Mouse (Mus musculus) lung, embryonic 16.5 days (tissue): Measurements from ENCODE around the gene Ttc7. TPM values are rescaled to one million over a fixed set of nuclear protein-coding genes. Genes with fewer than 3 reads are reported as not detected.

ENCODE experiments used
- ATAC-seq: fragments of 200-750 bp; cut with Nextera tagmentation; 2 replicates; pipeline ENCODE4 v1.8.0; 2017; ENCODE audit warnings: low read depth, mild to moderate bottlenecking, moderate library complexity
- H3K27ac ChIP-seq: fragments of 300-500 bp; sonication (generic); 2 replicates; pipeline ENCODE4 v1.5.1; 2014; ENCODE audit warnings: mild to moderate bottlenecking, control low read depth, low read length
- H3K27me3 ChIP-seq: fragments of 300-500 bp; sonication (generic); 2 replicates; pipeline ENCODE4 v1.6.1; 2014; ENCODE audit warnings: low read depth, low read length, mixed read lengths; ENCODE audit not compliant: control insufficient read depth, insufficient read depth
- H3K36me3 ChIP-seq: fragments of 300-500 bp; sonication (generic); 2 replicates; pipeline ENCODE4 v1.6.1; 2014; ENCODE audit warnings: low read length; ENCODE audit not compliant: control insufficient read depth, insufficient read depth
- H3K4me1 ChIP-seq: fragments of 300-500 bp; sonication (generic); replicated peaks from 2 replicates; pipeline ENCODE4 v1.6.1; 2014; ENCODE audit warnings: low read length, mixed read lengths; ENCODE audit not compliant: control insufficient read depth, insufficient read depth
- H3K4me2 ChIP-seq: fragments of 300-500 bp; sonication (generic); 2 replicates; pipeline ENCODE4 v1.6.1; 2014; ENCODE audit warnings: low read depth, low read length, control low read depth
- H3K4me3 ChIP-seq: fragments of 300-500 bp; sonication (generic); 2 replicates; pipeline ENCODE4 v1.5.1; 2014; ENCODE audit warnings: mild to moderate bottlenecking, low read length, control low read depth
- H3K9ac ChIP-seq: fragments of 300-500 bp; sonication (generic); 2 replicates; pipeline ENCODE4 v1.6.1; 2014; ENCODE audit warnings: low read length, control low read depth
- H3K9me3 ChIP-seq: fragments of 300-500 bp; sonication (generic); 2 replicates; pipeline ENCODE4 v1.6.1; 2016; ENCODE audit warnings: low read length; ENCODE audit not compliant: control insufficient read depth
- WGBS: fragments of 180-500 bp; shearing (Covaris S2); extraction: QIAGEN DNeasy Blood & Tissue Kit; methylation state at CpG from one replicate; pipeline ENCODE4 v1.1.7; 2014; 5-methylcytosine and 5-hydroxymethylcytosine counted together
- polyA plus RNA-seq: library from polyadenylated mRNA; unstranded; fragments of >200 nt; fragmentation: Nextera tagmentation; extraction: Ambion mirVana; gene quantifications from 2 replicates; pipeline ENCODE4 v1.2.1, GENCODE M21; 2015

The Ttc7 gene
- polyA plus RNA-seq, 1 experiment from 2014 or later, result 6.4 TPM

DNA sequence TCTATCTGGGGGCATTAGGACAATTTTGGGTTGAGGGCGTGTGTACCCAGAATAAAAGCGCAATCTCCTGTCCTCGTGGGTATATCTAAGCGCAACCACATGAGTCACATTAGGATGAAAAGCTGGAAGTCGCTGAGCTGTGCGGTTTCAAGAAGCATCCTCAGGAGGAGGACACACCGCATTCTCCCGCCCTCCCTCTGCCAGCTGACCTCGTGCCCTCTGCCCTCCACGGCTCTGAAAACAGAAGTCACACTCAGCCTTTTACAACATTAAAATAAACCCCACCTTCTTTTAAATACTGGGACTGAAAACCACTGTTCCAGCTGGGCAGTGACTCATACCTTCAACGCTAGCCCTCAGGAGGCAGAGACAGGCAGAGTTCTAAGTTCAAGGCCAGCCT, 114.4 kb downstream of the Ttc7 start:
- Histone ChIP-seq H3K4me2 (no peak overlapping the region), H3K9ac (no peak overlapping the region), H3K4me3 (no peak overlapping the region), H3K27me3 (no peaks in the 10 kb centered on the region), H3K9me3 (no peaks in the 10 kb centered on the region), H3K27ac (no peak overlapping the region), H3K4me1 (no peaks in the 10 kb centered on the region), H3K36me3 (no peaks in the 10 kb centered on the region)
- 73% methylated on average over 11 of the region's 11 CpGs for WGBS
- no peak for ATAC-seq

DNA sequence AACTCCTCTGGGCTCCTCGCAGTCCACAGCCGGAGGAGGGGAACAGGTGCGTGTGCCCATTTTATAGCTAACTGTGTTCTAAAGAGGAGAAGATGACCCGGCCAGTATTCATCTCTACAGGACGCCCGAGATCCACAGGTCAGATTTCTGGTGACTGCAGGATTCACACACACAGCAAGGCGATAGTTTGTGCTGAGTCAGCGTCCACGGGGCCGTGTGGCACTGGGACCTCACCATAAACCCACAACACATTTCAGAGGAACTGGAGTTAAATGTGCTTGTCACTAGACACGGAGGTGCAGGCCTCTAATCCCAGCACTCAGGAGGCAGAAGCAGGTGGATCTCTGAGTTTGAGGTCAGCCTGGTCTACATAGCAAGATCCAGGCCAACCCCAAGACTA, 119.8 kb downstream of the Ttc7 start:
- Histone ChIP-seq H3K27me3 (no peaks in the 10 kb centered on the region), H3K4me3 (no peak overlapping the region), H3K36me3 (no peaks in the 10 kb centered on the region), H3K4me1 (no peaks in the 10 kb centered on the region), H3K27ac (no peak overlapping the region), H3K4me2 (no peak overlapping the region), H3K9ac (no peak overlapping the region), H3K9me3 (no peaks in the 10 kb centered on the region)
- WGBS, result 85% methylated on average over 11 of the region's 11 CpGs
- ATAC-seq, result no peak

DNA sequence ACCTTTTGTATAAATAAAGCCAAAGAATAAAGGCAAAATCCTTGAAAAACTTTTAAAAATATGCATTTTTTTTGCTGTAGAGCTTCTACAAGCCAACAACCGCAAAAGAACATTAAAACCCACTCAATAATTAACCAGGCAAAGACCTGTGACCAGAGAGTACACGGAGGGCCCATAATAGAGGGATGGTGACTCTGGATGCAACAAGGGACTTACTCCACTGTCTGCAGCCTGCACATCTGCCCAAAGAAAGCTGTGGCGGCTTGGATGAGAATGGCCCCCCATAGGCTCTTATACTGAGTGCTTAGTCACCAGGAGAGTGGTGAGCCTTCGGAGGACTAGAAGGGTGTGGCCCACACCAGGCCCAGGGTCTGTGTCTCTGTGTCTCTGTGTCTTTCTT, 120.8 kb downstream of the Ttc7 start:
- no peak overlapping the region for H3K27ac ChIP-seq
- no peaks in the 10 kb centered on the region for H3K36me3 ChIP-seq
- no peak overlapping the region for H3K4me3 ChIP-seq
- H3K27me3 ChIP-seq, result no peaks in the 10 kb centered on the region
- WGBS, result 70% methylated on average over 4 of the region's 4 CpGs
- H3K9ac ChIP-seq, result no peak overlapping the region
- no peak for ATAC-seq
- H3K9me3 ChIP-seq, result no peaks in the 10 kb centered on the region
- no peak overlapping the region for H3K4me2 ChIP-seq
- H3K4me1 ChIP-seq, result no peaks in the 10 kb centered on the region

DNA sequence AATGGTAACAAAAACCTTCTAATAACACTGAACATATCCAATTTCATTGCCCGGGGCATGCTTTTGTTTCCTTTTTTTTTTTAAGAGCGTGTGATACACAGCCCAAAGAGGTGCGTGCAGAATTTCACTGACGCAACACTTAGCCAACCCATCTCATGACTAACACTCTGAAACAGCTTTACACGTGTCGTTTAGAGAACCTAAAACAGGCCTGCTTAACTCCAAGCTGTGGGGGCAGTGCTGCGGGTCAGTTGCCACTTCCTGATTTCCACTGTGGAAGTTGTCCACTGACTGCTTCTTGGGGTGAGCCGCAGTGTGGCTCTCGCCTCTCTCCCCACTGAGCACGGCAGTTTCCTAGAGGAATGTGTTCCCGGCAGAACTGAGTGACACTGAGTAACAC, 122.9 kb downstream of the Ttc7 start:
- H3K27me3 ChIP-seq, result no peaks in the 10 kb centered on the region
- H3K9ac ChIP-seq, result no peak overlapping the region
- H3K9me3 ChIP-seq, result no peaks in the 10 kb centered on the region
- H3K27ac ChIP-seq, result no peak overlapping the region
- H3K4me2 ChIP-seq, result no peak overlapping the region
- no peaks in the 10 kb centered on the region for H3K36me3 ChIP-seq
- WGBS, result 63% methylated on average over 11 of the region's 11 CpGs
- ATAC-seq, result no peak
- no peak overlapping the region for H3K4me3 ChIP-seq
- H3K4me1 ChIP-seq, result no peaks in the 10 kb centered on the region

DNA sequence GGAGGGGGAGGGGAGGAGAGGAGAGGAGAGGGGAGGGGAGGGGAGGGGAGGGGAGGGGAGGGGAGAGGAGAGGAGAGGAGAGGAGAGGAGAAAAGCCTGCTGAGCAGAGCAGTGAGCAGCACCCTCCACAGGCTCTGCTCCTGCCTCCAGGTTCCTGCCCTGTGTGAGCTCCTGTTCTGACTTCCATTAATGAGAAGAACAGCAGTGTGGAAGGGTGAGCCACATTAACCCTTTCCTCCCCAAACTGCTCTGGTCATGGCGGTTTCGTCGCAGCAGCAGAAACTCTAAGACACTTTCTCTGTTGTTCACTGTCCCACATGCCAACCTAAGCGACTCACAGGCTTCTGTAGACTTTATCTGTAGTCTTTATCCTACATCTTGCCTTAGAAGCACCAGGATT, 124.0 kb downstream of the Ttc7 start:
- 80% methylated on average over 4 of the region's 4 CpGs for WGBS
- Histone ChIP-seq H3K27me3 (no peaks in the 10 kb centered on the region), H3K9me3 (no peaks in the 10 kb centered on the region), H3K36me3 (no peaks in the 10 kb centered on the region), H3K4me3 (no peak overlapping the region), H3K9ac (no peak overlapping the region), H3K4me1 (no peaks in the 10 kb centered on the region), H3K4me2 (no peak overlapping the region), H3K27ac (no peak overlapping the region)
- ATAC-seq, result no peak

DNA sequence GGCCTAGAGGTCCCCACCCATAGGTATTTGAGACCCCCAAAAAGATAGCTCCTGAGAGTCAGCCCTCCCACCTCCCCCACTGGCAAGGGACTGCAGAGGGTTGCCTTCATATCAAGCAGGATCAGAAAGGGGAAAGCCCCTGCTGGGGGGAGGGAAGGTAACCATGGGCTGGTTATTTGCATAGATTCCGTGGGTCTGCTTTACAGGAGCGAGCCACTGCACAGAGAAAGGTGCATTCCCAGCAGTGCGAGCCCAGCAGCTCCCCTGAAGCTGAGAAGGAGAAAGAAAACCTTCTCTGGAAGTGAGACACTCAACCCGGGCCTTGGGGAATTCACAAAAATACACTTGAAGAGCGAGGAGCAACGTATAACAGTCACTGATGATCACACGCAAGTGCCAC, 135.4 kb downstream of the Ttc7 start:
- Histone ChIP-seq H3K4me2 (no peak overlapping the region), H3K4me1 (no peaks in the 10 kb centered on the region), H3K9ac (no peak overlapping the region), H3K27ac (no peak overlapping the region), H3K4me3 (no peak overlapping the region), H3K27me3 (no peaks in the 10 kb centered on the region), H3K36me3 (no peaks in the 10 kb centered on the region), H3K9me3 (no peaks in the 10 kb centered on the region)
- ATAC-seq, result no peak
- WGBS, result 57% methylated on average over 7 of the region's 7 CpGs

DNA sequence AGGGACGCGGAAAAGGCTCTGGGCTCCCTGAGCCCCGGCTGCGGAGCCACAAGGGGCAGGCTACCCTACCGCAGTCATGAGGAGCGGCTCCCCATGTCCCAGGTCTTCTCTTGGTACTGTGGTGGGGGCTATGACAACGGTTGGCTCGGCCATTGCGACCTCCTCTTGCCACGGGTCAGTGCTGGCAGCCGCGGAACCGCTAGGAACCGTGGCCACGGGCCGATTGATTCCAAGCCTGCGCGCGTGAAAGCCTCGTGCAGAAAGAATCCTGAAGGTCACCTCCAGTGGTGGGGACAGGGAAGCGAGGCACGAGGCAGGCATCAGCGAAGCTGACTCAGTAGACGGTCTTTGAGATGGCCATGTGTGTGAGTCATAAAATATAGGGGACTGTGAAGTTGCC, 144.8 kb downstream of the Ttc7 start, which contains the start of gene Stpg4:
TSS of gene Stpg4 (minus strand) at position 231 of the 400 bp plus-strand sequence.
- no peak within 1 kb of the TSS for H3K4me2 ChIP-seq

DNA sequence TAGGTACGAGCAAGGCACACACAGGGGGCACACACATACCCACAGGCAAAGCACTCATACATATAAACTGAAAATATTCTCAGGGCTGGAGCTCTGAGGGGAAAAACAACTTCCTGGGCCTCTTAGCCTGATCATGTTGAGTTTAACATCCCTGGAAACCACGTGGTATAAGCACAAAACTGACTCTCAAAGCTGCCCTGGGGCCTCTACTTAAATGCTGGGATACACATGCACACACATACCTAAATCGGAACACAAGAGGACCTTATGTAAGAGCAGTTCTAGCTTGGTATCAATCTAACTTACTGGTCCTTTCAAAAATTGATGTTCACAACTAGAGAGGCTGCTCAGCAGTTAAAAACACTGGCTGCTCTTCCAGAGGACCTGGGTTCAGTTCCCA, 146.7 kb downstream of the Ttc7 start:
- H3K4me2 ChIP-seq, result no peak overlapping the region
- H3K4me3 ChIP-seq, result no peak overlapping the region
- no peak for ATAC-seq
- H3K4me1 ChIP-seq, result no peaks in the 10 kb centered on the region
- H3K27me3 ChIP-seq, result no peaks in the 10 kb centered on the region
- H3K36me3 ChIP-seq, result peaks cover 34% of the 10 kb centered on the region
- no peak overlapping the region for H3K27ac ChIP-seq
- no peaks in the 10 kb centered on the region for H3K9me3 ChIP-seq
- 80% methylated on average over 3 of the region's 3 CpGs for WGBS
- no peak overlapping the region for H3K9ac ChIP-seq

More for the DNA sequence above, 144.8 kb downstream of the Ttc7 start, which contains the start of gene Stpg4:
- no peaks in the 10 kb centered on the region for H3K9me3 ChIP-seq
- 55% methylated on average over 24 of the region's 24 CpGs for WGBS
- ATAC-seq, result no peak
- no peak within 1 kb of the TSS for H3K4me3 ChIP-seq
- no peaks in the 10 kb centered on the region for H3K27me3 ChIP-seq
- peaks cover 23% of the 10 kb centered on the region for H3K36me3 ChIP-seq
- H3K9ac ChIP-seq, result no peak within 1 kb of the TSS
- no peak within 1 kb of the TSS for H3K27ac ChIP-seq
- H3K4me1 ChIP-seq, result no peaks in the 10 kb centered on the region
